Mouse (Mus musculus) CH12.LX (cell line): ENCODE results near the gene Lrrfip1. TPM values are rescaled to one million over a fixed set of nuclear protein-coding genes. Genes with fewer than 3 reads are reported as not detected.

Experiments
- DNase-seq: peaks from one replicate; pipeline ENCODE4 v3.0.0-alpha.2; 2013; ENCODE audit errors: extremely low read depth
- H3K27ac ChIP-seq: 2 replicates; pipeline ENCODE4 v1.5.1; 2012; ENCODE audit warnings: low read depth, mild to moderate bottlenecking, control low read depth, moderate library complexity; ENCODE audit not compliant: insufficient read depth
- H3K27me3 ChIP-seq: replicated peaks from 2 replicates; pipeline ENCODE3; 2012; ENCODE audit warnings: inconsistent platforms
- H3K36me3 ChIP-seq, 2 experiments: replicated peaks in 1 of 2; 2 replicates each; pipeline versions ENCODE3 to v1.6.1; 2012; ENCODE audit warnings: inconsistent platforms in 1 of 2, low read length in 1 of 2, mild to moderate bottlenecking in 1 of 2, mixed read lengths in 1 of 2, moderate library complexity in 1 of 2; ENCODE audit not compliant: control insufficient read depth in 1 of 2, insufficient read depth in 1 of 2
- H3K4me1 ChIP-seq, 2 experiments: 2 replicates each; pipeline ENCODE4 v1.6.1; 2012; ENCODE audit warnings: inconsistent platforms in 1 of 2, moderate library complexity in 1 of 2; ENCODE audit not compliant: insufficient read depth in 2 of 2, control insufficient read depth in 1 of 2
- H3K4me2 ChIP-seq: 2 replicates; pipeline ENCODE4 v1.6.1; 2012; ENCODE audit warnings: low read depth, mild to moderate bottlenecking, control low read depth; ENCODE audit not compliant: poor library complexity, insufficient read depth, severe bottlenecking
- H3K4me3 ChIP-seq, 3 experiments: fragments of 150-350 bp in 1 of 3; sonication (generic) in 1 of 3; replicated peaks in 1 of 3; 2 replicates each; pipeline versions ENCODE3 to v1.5.1; 2011 to 2012; ENCODE audit warnings: low read depth in 2 of 3, low read length in 2 of 3, mild to moderate bottlenecking in 2 of 3, moderate library complexity in 2 of 3, control low read depth in 1 of 3, improper control_type of control experiment in 1 of 3, inconsistent platforms in 1 of 3, mixed read lengths in 1 of 3; ENCODE audit not compliant: poor library complexity in 1 of 3
- H3K79me2 ChIP-seq: replicated peaks from 2 replicates; pipeline ENCODE4 v1.6.1; 2012; ENCODE audit warnings: mild to moderate bottlenecking, moderate library complexity; ENCODE audit not compliant: control insufficient read depth, poor library complexity, insufficient read depth, severe bottlenecking; ENCODE audit errors: extremely low read depth
- H3K9ac ChIP-seq: 2 replicates; pipeline ENCODE4 v1.6.1; 2012; ENCODE audit warnings: low read depth, mild to moderate bottlenecking, control low read depth, moderate library complexity; ENCODE audit not compliant: insufficient read depth
- H3K9me3 ChIP-seq: replicated peaks from 2 replicates; pipeline ENCODE3; 2012; ENCODE audit warnings: low read length, inconsistent platforms, mixed read lengths
- BHLHE40 ChIP-seq: IDR thresholded peaks from 2 replicates; pipeline ENCODE4 v1.6.1; 2011; ENCODE audit warnings: mild to moderate bottlenecking, low read depth, low read length, improper control_type of control experiment
- CHD2 ChIP-seq: IDR thresholded peaks from 2 replicates; pipeline ENCODE4 v1.6.1; 2011; ENCODE audit warnings: low read length, improper control_type of control experiment
- CTCF ChIP-seq, 2 experiments: IDR thresholded peaks in 1 of 2; conservative IDR thresholded peaks in 1 of 2; 2 replicates each; pipeline ENCODE4 v1.5.1; 2011 to 2012; ENCODE audit warnings: low read depth in 2 of 2, low read length in 2 of 2, improper control_type of control experiment in 1 of 2, inconsistent platforms in 1 of 2, mild to moderate bottlenecking in 1 of 2, moderate library complexity in 1 of 2
- E2F4 ChIP-seq: IDR thresholded peaks from 2 replicates; pipeline ENCODE4 v1.6.1; 2011; ENCODE audit warnings: low read depth, low read length, improper control_type of control experiment; ENCODE audit not compliant: insufficient replicate concordance
- JUN ChIP-seq: IDR thresholded peaks from 2 replicates; pipeline ENCODE4 v1.6.1; 2011; ENCODE audit warnings: low read depth, mild to moderate bottlenecking, low read length, improper control_type of control experiment, moderate library complexity; ENCODE audit not compliant: insufficient read depth
- MAZ ChIP-seq: IDR thresholded peaks from 2 replicates; pipeline ENCODE4 v1.6.1; 2012; ENCODE audit warnings: low read depth, mild to moderate bottlenecking, inconsistent platforms, low read length, improper control_type of control experiment, moderate library complexity
- MEF2A ChIP-seq: IDR thresholded peaks from 2 replicates; pipeline ENCODE4 v1.6.1; 2014; ENCODE audit warnings: low read depth, mild to moderate bottlenecking, inconsistent platforms, low read length, improper control_type of control experiment, borderline replicate concordance
- PAX5 ChIP-seq: IDR thresholded peaks from 2 replicates; pipeline ENCODE4 v1.6.1; 2012; ENCODE audit warnings: low read length, inconsistent platforms, mixed read lengths
- RAD21 ChIP-seq: IDR thresholded peaks from 2 replicates; pipeline ENCODE4 v1.6.1; 2011; ENCODE audit warnings: low read depth, mild to moderate bottlenecking, low read length, improper control_type of control experiment, moderate library complexity
- TCF12 ChIP-seq: IDR thresholded peaks from 2 replicates; pipeline ENCODE4 v1.6.1; 2014; ENCODE audit warnings: low read depth, mild to moderate bottlenecking, inconsistent platforms, low read length, improper control_type of control experiment
- UBTF ChIP-seq: IDR thresholded peaks from 2 replicates; pipeline ENCODE4 v1.6.1; 2012; ENCODE audit warnings: low read depth, mild to moderate bottlenecking, inconsistent platforms, low read length, improper control_type of control experiment, moderate library complexity
- USF1 ChIP-seq: IDR thresholded peaks from 2 replicates; pipeline ENCODE4 v1.6.1; 2014; ENCODE audit warnings: low read depth, mild to moderate bottlenecking, inconsistent platforms, low read length, improper control_type of control experiment
- USF2 ChIP-seq: conservative IDR thresholded peaks from 2 replicates; pipeline ENCODE4 v1.6.1; 2011; ENCODE audit warnings: low read depth, low read length, improper control_type of control experiment
- ZC3H11A ChIP-seq: IDR thresholded peaks from 2 replicates; pipeline ENCODE4 v1.6.1; 2012; ENCODE audit warnings: low read depth, mild to moderate bottlenecking, inconsistent platforms, low read length, improper control_type of control experiment
- ZMIZ1 ChIP-seq: IDR thresholded peaks from 2 replicates; pipeline ENCODE4 v1.6.1; 2012; ENCODE audit warnings: low read depth, mild to moderate bottlenecking, inconsistent platforms, low read length, improper control_type of control experiment
- dilution Hi-C: fragments of 300-500 bp; cut with MboI; formaldehyde crosslinking; loops from 2 replicates; pipeline ENCODE4 v1.14.3; 2020; ENCODE audit warnings: low sequenced_read_pairs; ENCODE audit not compliant: extremely low pct_unique_long_range_greater_than_20kb, extremely low pct_ligation_motif_present
- in situ Hi-C: fragments of 300-500 bp; cut with MboI; formaldehyde crosslinking; loops from 3 replicates; pipeline ENCODE4 v1.14.3; 2019; ENCODE audit warnings: low sequenced_read_pairs, low pct_ligation_motif_present, low pct_unique_long_range_greater_than_20kb, mixed read lengths
- polyA plus RNA-seq: library from polyadenylated mRNA; unstranded; fragments of >175 nt; gene quantifications from 2 replicates; pipeline ENCODE4 v1.2.1, GENCODE M21; 2012; ENCODE audit warnings: low read depth; ENCODE audit not compliant: insufficient read length
- total RNA-seq, 2 experiments: library from RNA; depleted of rRNA; stranded (reverse); fragments of 300-350 nt in 1 of 2; fragments of >200 nt in 1 of 2; gene quantifications; 2 replicates each; pipeline ENCODE4 v1.2.3; 2012 to 2014

Lrrfip1 gene
- total and polyA plus RNA-seq, 3 experiments, result 17.2 to 30.5 (median 19.1) TPM

GRCm38 (mm10) chr1:91086325-91086724 is 87.8 kb downstream of the Lrrfip1 start:
- Histone ChIP-seq H3K36me3 (peaks cover 18 to 64% of the 10 kb centered on the region in 2 experiments), H3K9ac (0 out of 2 replicates have a peak overlapping the region, but pooled peaks have one; percentile 5), H3K27ac (no peak overlapping the region), H3K4me2 (peak overlapping the region; percentile 27), H3K79me2 (no peaks in the 10 kb centered on the region), H3K9me3 (no peaks in the 10 kb centered on the region), H3K4me1 (peaks cover 13 to 36% of the 10 kb centered on the region in 2 experiments), H3K4me3 (no peak overlapping the region), H3K27me3 (no peaks in the 10 kb centered on the region)
- DNase-seq, result peak; percentile 35
- dilution Hi-C loops, result no loop called here
- TF ChIP-seq USF2 (peak; percentile 62), ZMIZ1 (no peak), UBTF (no peak), MAZ (no peak), BHLHE40 (peak; percentile 49), PAX5 (no peak), RAD21 (no peak), CTCF (conservative IDR thresholded peaks at IDR 0.05 in 1 of 2, IDR thresholded peaks at IDR 0.05 in 1 of 2; ENCODE audit: low read depth in 2 of 2, low read length in 2 of 2) (no peak), E2F4 (no peak), TCF12 (no peak), USF1 (peak; percentile 49; the same call in 1 of the 2 replicates), JUN (no peak), ZC3H11A (no peak), CHD2 (peak; percentile 88)
- in situ Hi-C loops, result loop anchor here (5.0 kb wide), 1 partner anchor 44 kb away; no protein-coding TSS in a partner anchor

- peaks cover 18 to 64% of the 10 kb centered on the region in 2 experiments for H3K36me3 ChIP-seq
- H3K9ac ChIP-seq, result 0 out of 2 replicates have a peak overlapping the region, but pooled peaks have one; percentile 14
- H3K4me2 ChIP-seq, result peak overlapping the region; percentile 27
- H3K9me3 ChIP-seq, result no peaks in the 10 kb centered on the region
- peaks cover 16 to 38% of the 10 kb centered on the region in 2 experiments for H3K4me1 ChIP-seq
- H3K27ac ChIP-seq, result peak overlapping the region; percentile 44; the same call in 1 of the 2 replicates
- no peak for DNase-seq
- no peaks in the 10 kb centered on the region for H3K27me3 ChIP-seq
- in situ Hi-C loops (loop anchor here (5.0 kb wide), 1 partner anchor 44 kb away; no protein-coding TSS in a partner anchor), dilution Hi-C loops (no loop called here)
- no peak overlapping the region for H3K4me3 ChIP-seq
- no peak for TF ChIP-seq MEF2A
- H3K79me2 ChIP-seq, result no peaks in the 10 kb centered on the region
Measured at GRCm38 (mm10) chr1:91086748-91087147, 88.2 kb downstream of the Lrrfip1 start.
